Mouse (Mus musculus): ENCODE measurements around the gene Tiam1.

DNA sequence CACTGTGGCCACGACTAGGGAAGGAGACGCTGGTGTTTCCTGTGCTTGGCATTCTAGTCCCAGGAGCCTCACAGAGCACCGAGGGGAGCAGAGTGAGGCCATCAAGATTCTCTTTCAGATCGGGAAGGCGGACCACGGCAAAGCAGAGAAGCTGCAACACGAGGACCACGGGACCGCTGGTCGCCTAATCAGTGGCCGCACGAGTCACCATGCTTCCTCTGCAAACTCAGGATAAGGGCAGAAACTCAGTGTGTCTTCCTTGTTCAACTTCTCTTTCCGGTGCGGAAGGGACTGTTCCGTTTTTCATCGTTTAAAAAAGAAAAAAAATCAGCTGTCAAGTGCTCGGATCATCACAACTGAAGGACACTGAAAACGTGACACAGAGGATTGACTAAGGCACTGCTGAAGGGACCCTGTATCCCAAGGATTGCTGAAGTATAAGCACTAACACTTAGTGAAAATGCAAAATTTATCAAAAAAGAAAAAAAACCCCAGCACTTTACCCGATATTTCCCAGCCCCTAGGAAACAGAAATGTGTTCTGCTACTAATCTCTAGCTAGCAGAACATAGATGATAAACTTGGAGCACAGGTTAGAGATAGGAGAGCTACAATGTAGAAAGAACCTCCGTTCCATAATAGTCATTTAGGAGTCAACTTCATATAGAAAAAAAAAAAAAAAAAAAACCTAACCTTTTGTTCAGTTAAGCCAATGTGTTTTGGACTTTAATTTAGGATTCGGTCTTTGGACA is 99.4 kb downstream of the Tiam1 start:
- TF ChIP-seq CTCF (IDR thresholded peaks at IDR 0.05; ENCODE audit: borderline replicate concordance, extremely low read depth, insufficient read depth, insufficient read length) = no peak
- no peak for TF ChIP-seq POLR2A (IDR thresholded peaks at IDR 0.05; ENCODE audit: borderline replicate concordance, extremely low read depth, insufficient read depth, insufficient read length, poor library complexity, severe bottlenecking)

Measured in brain, embryonic 14.5 days (tissue).